Mouse (Mus musculus) intestine, embryonic 15.5 days (tissue): Measurements from ENCODE around the gene Tent5c. TPM values are rescaled to one million over a fixed set of nuclear protein-coding genes. Genes with fewer than 3 reads are reported as not detected.
A peak's percentile ranks its signal among the peaks of the same experiment; 100 is the strongest.

ENCODE experiments used
- ATAC-seq: fragments of 200-750 bp; cut with Nextera tagmentation; 2 replicates; pipeline ENCODE4 v1.8.0; 2017; ENCODE audit warnings: moderate TSS enrichment, moderate library complexity
- H3K27ac ChIP-seq: fragments of 300-500 bp; sonication (generic); 2 replicates; pipeline ENCODE4 v1.5.1; 2015; ENCODE audit warnings: mild to moderate bottlenecking, inconsistent platforms
- H3K27me3 ChIP-seq: fragments of 300-500 bp; sonication (generic); replicated peaks from 2 replicates; pipeline ENCODE4 v1.6.1; 2015; ENCODE audit warnings: inconsistent platforms
- H3K36me3 ChIP-seq: fragments of 300-500 bp; sonication (generic); 2 replicates; pipeline ENCODE4 v1.6.1; 2015; ENCODE audit warnings: inconsistent platforms
- H3K4me1 ChIP-seq: fragments of 300-500 bp; sonication (generic); replicated peaks from 2 replicates; pipeline ENCODE4 v1.6.1; 2015; ENCODE audit warnings: inconsistent platforms
- H3K4me2 ChIP-seq: fragments of 300-500 bp; sonication (generic); replicated peaks from 2 replicates; pipeline ENCODE4 v1.6.1; 2015; ENCODE audit warnings: mild to moderate bottlenecking, inconsistent platforms
- H3K4me3 ChIP-seq: fragments of 300-500 bp; sonication (generic); replicated peaks from 2 replicates; pipeline ENCODE4 v1.5.1; 2015; ENCODE audit warnings: inconsistent platforms
- H3K9ac ChIP-seq: fragments of 300-500 bp; sonication (generic); 2 replicates; pipeline ENCODE4 v1.6.1; 2015; ENCODE audit warnings: inconsistent platforms
- H3K9me3 ChIP-seq: fragments of 300-500 bp; sonication (generic); 2 replicates; pipeline ENCODE4 v1.6.1; 2016; ENCODE audit warnings: inconsistent platforms
- WGBS: fragments of 180-500 bp; shearing (Covaris S2); methylation state at CpG from one replicate; pipeline ENCODE4 v1.1.7; 2015; 5-methylcytosine and 5-hydroxymethylcytosine counted together
- polyA plus RNA-seq: library from polyadenylated mRNA; unstranded; fragments of >200 nt; fragmentation: Nextera tagmentation; extraction: Ambion mirVana; gene quantifications from 2 replicates; pipeline ENCODE4 v1.2.1, GENCODE M21; 2015

Tent5c gene
- polyA plus RNA-seq, 1 experiment from 2014 or later, result 11.1 TPM

DNA sequence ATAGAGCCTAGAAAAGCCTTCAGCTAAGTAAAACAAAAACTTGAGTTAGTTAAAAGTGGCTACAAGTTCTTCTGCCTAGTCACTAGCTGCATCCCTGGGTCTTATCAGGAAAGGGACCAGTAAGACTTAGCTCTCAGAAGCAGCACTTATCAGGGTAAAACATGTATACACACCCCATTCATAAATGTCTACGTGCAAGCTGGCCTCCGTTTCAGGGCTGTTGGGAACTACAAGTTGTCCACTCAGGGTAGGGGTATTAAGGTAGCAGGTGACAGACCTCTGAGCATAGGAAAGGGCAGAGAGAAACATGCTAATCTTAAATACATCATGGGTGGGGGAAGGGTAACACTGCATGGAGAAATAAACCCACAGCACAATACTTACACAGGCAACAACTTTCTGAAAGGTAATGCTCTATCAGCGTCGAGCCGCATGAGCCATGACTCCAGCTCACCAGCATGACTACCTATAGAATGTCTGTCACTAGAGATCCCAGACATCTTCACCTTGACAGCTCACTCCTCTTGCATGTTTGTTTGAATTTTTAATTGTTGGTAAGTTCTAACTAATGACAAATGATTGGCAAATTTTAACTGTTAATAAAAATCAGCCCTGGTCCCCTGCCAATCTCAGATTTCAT is 6.0 kb downstream of the Tent5c start:
- H3K27me3 ChIP-seq, result peaks cover 10% of the 10 kb centered on the region; the same call in 1 of the 2 replicates
- no peaks in the 10 kb centered on the region for H3K4me1 ChIP-seq
- H3K9me3 ChIP-seq, result no peaks in the 10 kb centered on the region
- H3K9ac ChIP-seq, result no peak overlapping the region
- H3K36me3 ChIP-seq, result no peaks in the 10 kb centered on the region
- 82% methylated on average over 5 of the region's 5 CpGs for WGBS
- H3K27ac ChIP-seq, result no peak overlapping the region
- ATAC-seq, result peak; percentile 71; the same call in 1 of the 2 replicates
- H3K4me3 ChIP-seq, result no peak overlapping the region
- H3K4me2 ChIP-seq, result no peak overlapping the region

DNA sequence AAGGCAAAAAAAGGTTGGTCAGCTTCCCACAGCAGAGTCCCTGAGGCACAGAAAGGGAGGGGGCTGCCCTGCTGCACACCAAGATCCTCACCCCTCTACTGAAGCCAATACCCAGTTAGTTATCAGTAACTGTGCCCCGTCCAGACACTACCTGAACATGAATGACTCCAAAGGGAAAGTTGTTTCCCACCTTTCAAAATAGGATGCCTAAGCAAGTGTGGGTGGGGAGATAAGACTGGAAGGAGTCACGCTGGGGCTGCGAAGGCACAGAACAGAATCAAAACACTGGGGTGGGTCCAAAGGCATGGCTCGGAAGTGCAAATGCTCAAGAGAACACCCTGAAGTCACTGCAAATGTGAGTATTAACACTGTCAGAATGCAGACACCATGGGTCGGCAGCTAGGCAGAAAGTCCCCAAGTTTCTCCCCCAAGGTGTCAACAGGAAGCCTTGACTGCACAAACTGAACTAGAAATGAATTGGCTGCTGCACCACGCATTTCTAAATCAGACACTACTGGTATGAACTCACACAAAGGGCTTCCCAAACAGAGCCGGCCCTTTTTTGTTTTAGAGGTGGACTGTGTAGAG is 6.7 kb downstream of the Tent5c start:
- no peaks in the 10 kb centered on the region for H3K4me1 ChIP-seq
- H3K9me3 ChIP-seq, result no peaks in the 10 kb centered on the region
- no peaks in the 10 kb centered on the region for H3K36me3 ChIP-seq
- peaks cover 6% of the 10 kb centered on the region; the same call in 1 of the 2 replicates for H3K27me3 ChIP-seq
- 60% methylated on average over 7 of the region's 7 CpGs for WGBS
- no peak overlapping the region for H3K9ac ChIP-seq
- no peak overlapping the region for H3K27ac ChIP-seq
- no peak overlapping the region for H3K4me2 ChIP-seq
- ATAC-seq, result peak; percentile 74; the same call in 1 of the 2 replicates
- no peak overlapping the region for H3K4me3 ChIP-seq

DNA sequence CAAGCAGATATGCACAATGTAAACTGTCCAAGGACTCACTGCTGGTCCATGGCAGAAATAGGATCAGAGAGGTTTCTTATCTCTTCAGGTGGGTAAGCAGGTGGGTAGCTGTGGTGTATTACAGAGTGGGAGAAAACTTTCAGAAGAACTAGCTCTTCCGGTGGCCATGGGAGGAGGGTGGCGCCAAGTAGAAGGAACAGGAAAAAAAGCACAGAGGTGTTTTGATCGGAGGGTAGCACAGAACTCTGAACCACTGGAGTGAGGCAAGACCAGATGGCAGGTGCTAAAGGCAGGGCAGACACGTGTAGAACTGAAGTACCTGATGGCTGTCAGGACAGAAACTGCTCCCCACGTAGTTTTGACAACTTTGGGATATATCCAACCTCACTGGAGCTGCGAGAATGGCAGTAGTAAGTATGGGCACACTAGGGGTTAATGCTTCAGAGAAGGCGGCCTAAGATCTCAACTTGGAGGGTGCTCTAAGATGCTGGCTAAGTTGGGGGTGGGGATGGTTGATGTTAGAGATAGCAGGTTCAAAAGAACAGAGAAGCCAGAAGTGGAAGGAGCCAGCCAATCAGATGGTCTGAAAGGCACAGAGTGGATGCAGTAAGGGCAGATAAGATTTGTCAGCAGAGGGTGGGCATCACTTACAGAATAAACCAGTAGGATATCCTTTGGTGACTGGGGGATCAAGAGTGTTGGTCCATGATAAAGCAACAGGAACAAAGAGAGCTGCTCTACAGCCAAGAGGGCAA is 8.7 kb downstream of the Tent5c start:
- Histone ChIP-seq H3K9me3 (no peaks in the 10 kb centered on the region), H3K27ac (no peak overlapping the region), H3K36me3 (no peaks in the 10 kb centered on the region), H3K4me2 (no peak overlapping the region), H3K4me3 (no peak overlapping the region), H3K9ac (no peak overlapping the region), H3K4me1 (no peaks in the 10 kb centered on the region), H3K27me3 (no peaks in the 10 kb centered on the region)
- 79% methylated on average over 7 of the region's 7 CpGs for WGBS
- no peak for ATAC-seq

DNA sequence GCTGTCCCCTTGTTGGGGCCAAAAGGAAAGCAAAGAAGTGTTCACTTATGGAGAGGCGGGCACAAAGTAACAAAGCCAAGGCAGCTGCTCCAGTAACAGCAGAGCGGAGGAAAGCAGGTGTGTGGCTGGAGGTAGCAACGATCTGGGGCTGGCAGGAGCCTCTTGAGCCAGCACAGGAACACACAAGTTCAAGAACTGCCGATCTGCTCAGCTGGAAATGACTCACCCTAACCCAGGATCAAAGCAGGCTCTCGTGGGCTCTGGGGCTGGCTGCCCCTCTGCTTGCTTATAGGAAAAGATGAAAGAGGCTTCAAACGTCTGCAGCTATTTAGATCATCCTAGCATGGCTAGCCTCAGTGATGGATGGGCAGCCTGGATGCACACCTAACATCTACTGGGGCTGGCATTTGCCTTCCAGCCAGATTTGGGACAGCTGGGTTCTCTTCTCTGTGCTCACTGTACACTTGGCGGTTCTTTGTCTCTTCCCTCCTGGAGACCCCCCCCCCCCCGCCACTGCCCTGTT is 14.1 kb downstream of the Tent5c start:
- Histone ChIP-seq H3K9me3 (no peaks in the 10 kb centered on the region), H3K4me1 (no peaks in the 10 kb centered on the region), H3K4me2 (no peak overlapping the region), H3K4me3 (no peak overlapping the region), H3K36me3 (no peaks in the 10 kb centered on the region), H3K27ac (no peak overlapping the region), H3K9ac (no peak overlapping the region), H3K27me3 (no peaks in the 10 kb centered on the region)
- ATAC-seq, result no peak
- WGBS, result 52% methylated on average over 8 of the region's 8 CpGs

DNA sequence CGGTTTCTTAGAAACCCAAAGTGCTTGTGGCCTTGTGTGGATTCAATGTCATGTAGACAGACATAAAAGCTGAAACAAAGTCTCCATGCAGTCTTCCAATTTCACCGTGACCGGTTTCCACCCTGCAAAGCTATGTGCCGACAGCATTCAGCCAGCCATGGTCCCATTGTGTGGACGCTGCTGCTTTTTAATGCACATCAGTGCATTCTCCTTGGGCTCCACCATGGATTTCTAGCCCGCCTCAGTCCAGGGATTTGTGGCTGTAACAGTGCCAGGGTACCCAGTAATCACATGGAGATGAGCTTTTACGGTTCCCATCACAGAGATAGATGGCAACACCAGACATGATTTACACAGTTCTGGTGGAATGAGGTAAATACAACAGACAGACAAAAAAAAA is 14.6 kb downstream of the Tent5c start:
- no peak overlapping the region for H3K4me2 ChIP-seq
- 89% methylated on average over 7 of the region's 7 CpGs for WGBS
- no peak overlapping the region for H3K4me3 ChIP-seq
- ATAC-seq, result no peak
- no peaks in the 10 kb centered on the region for H3K27me3 ChIP-seq
- no peaks in the 10 kb centered on the region for H3K4me1 ChIP-seq
- H3K27ac ChIP-seq, result no peak overlapping the region
- no peaks in the 10 kb centered on the region for H3K9me3 ChIP-seq
- no peaks in the 10 kb centered on the region for H3K36me3 ChIP-seq
- H3K9ac ChIP-seq, result no peak overlapping the region

DNA sequence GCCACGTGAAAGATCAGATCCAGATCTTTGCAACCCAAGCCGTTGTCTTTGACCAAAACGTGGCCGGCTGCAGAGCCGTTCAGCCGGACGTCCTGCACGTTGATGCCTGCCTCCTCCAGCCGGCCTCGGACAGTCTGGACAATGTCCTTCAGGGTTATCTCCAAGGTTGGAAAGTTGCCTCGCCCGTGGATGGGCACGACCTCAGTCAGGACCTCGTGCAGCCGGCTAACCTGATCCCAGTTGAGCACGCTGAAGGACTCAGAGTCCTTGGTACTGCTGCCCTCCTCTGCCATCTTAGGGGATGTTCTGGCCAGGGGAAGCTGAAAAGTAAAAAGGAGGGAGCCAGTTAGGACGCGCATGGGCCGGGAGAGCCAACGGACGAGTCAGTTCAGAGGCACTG is 16.0 kb downstream of the Tent5c start:
- no peak for ATAC-seq
- H3K27ac ChIP-seq, result no peak overlapping the region
- H3K9me3 ChIP-seq, result no peaks in the 10 kb centered on the region
- 88% methylated on average over 21 of the region's 21 CpGs for WGBS
- no peaks in the 10 kb centered on the region for H3K27me3 ChIP-seq
- H3K36me3 ChIP-seq, result no peaks in the 10 kb centered on the region
- no peak overlapping the region for H3K4me2 ChIP-seq
- H3K4me1 ChIP-seq, result no peaks in the 10 kb centered on the region
- H3K9ac ChIP-seq, result no peak overlapping the region
- H3K4me3 ChIP-seq, result no peak overlapping the region

DNA sequence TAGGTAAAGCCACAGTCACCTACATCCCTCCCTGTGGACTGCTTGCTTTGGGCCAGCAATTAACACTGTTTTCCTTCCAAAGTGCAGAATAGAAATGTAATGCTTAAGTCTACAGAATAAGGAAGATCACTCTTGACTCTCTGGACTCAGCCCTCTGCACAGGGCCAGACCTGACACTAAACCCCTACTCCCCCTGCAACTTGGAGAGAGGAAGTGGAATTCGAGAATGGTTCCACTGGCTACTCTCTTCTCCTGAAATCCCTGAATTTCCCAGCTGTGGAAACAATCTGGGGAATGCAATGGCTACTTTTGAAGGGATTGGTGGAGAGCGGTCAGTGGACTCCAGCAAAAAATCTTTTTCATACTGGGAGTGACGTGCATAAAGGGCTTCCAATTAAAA is 18.2 kb downstream of the Tent5c start:
- no peak overlapping the region for H3K27ac ChIP-seq
- H3K27me3 ChIP-seq, result no peaks in the 10 kb centered on the region
- H3K4me2 ChIP-seq, result no peak overlapping the region
- H3K36me3 ChIP-seq, result no peaks in the 10 kb centered on the region
- no peaks in the 10 kb centered on the region for H3K9me3 ChIP-seq
- no peak overlapping the region for H3K9ac ChIP-seq
- no peaks in the 10 kb centered on the region for H3K4me1 ChIP-seq
- H3K4me3 ChIP-seq, result no peak overlapping the region
- no peak for ATAC-seq
- WGBS, result 71% methylated on average over 3 of the region's 3 CpGs

DNA sequence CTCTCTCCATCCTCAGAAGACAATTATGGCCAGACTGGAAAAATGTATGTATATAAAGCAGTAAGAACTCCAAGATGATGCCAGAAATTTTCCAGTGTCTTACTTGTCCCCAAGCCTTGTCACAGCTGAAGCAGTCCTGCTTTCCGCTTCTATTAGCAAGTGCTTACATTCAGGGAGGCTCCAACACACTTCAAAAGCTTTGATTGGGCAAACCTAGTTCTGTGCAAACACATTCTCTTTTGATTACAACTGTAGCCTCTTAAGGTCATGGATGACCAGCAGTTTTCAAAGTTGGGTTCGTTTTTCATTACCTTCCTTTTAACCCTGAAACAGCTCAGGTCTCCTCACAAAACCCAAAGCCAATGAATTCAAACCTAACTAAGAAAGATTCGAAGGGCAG is 19.0 kb downstream of the Tent5c start:
- no peak for ATAC-seq
- 84% methylated on average over 3 of the region's 3 CpGs for WGBS
- Histone ChIP-seq H3K9me3 (no peaks in the 10 kb centered on the region), H3K4me2 (no peak overlapping the region), H3K27me3 (no peaks in the 10 kb centered on the region), H3K9ac (no peak overlapping the region), H3K4me3 (no peak overlapping the region), H3K27ac (no peak overlapping the region), H3K36me3 (no peaks in the 10 kb centered on the region), H3K4me1 (no peaks in the 10 kb centered on the region)

DNA sequence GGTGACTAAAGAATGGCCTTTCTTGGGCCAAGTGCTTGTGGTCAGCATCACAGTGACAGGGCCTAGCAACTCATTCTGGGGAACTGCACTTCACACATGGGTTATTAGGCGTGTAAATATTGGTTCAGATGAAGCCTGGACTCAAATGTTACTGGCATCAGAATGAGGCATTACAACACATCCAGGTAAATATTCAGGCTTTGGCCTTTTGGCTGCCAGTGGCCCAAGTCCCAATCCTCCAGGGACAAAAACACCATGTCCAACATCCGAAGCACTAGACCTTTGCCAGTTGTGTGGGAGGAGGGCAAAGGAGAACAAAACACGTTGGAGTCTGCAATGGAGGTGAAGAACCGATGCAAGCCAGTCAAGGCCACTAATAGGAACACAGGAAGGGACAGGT is 22.6 kb downstream of the Tent5c start:
- H3K9me3 ChIP-seq, result no peaks in the 10 kb centered on the region
- H3K36me3 ChIP-seq, result no peaks in the 10 kb centered on the region
- no peak overlapping the region for H3K27ac ChIP-seq
- peaks cover 12% of the 10 kb centered on the region; the same call in 1 of the 2 replicates for H3K4me1 ChIP-seq
- ATAC-seq, result no peak
- H3K9ac ChIP-seq, result no peak overlapping the region
- no peaks in the 10 kb centered on the region for H3K27me3 ChIP-seq
- WGBS, result 89% methylated on average over 4 of the region's 4 CpGs
- H3K4me3 ChIP-seq, result no peak overlapping the region
- no peak overlapping the region for H3K4me2 ChIP-seq

DNA sequence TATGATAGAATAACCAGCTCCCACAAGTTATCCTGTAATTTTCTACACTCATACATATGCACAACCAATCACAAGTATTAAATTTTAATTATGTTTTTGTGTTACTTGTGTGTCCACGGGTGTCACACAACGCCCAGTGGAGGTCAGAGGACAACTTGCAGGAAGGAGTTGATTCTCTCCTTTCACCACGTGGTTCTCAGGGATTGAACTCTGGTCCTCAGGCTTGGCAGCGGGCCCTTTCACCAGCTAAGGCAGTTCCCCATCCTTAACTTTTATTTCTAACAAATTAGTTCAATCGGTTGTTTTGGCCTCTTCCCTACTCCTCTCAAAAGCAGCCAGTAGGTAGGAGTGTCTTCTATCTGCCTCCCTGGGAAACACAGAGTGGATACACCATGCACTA is 24.5 kb downstream of the Tent5c start:
- H3K9me3 ChIP-seq, result no peaks in the 10 kb centered on the region
- no peak overlapping the region for H3K4me2 ChIP-seq
- H3K4me1 ChIP-seq, result peaks cover 12% of the 10 kb centered on the region; the same call in 1 of the 2 replicates
- no peak for ATAC-seq
- no peaks in the 10 kb centered on the region for H3K27me3 ChIP-seq
- H3K27ac ChIP-seq, result no peak overlapping the region
- H3K4me3 ChIP-seq, result no peak overlapping the region
- H3K9ac ChIP-seq, result no peak overlapping the region
- WGBS, result 94% methylated on average over 5 of the region's 5 CpGs
- no peaks in the 10 kb centered on the region for H3K36me3 ChIP-seq

DNA sequence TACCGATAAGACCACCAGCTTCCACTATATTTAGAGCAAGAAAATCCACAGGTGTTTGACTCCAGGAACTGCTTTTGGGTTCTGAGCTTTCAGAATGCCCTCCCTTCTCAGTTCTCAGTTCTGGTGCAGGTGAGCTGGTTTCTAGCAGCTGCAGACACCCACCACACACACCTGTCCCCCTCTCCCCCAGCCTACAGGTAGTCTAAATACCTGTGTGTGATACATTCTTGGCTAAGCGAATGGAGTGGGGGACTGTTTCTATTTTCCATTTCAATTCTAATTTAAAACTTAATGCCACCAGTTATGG is 25.2 kb downstream of the Tent5c start:
- WGBS, result 52% methylated on average over 2 of the region's 2 CpGs
- peaks cover 12% of the 10 kb centered on the region; the same call in 1 of the 2 replicates for H3K4me1 ChIP-seq
- no peak for ATAC-seq
- no peaks in the 10 kb centered on the region for H3K9me3 ChIP-seq
- no peak overlapping the region for H3K27ac ChIP-seq
- no peak overlapping the region for H3K9ac ChIP-seq
- no peaks in the 10 kb centered on the region for H3K36me3 ChIP-seq
- no peaks in the 10 kb centered on the region for H3K27me3 ChIP-seq
- H3K4me3 ChIP-seq, result no peak overlapping the region
- no peak overlapping the region for H3K4me2 ChIP-seq

DNA sequence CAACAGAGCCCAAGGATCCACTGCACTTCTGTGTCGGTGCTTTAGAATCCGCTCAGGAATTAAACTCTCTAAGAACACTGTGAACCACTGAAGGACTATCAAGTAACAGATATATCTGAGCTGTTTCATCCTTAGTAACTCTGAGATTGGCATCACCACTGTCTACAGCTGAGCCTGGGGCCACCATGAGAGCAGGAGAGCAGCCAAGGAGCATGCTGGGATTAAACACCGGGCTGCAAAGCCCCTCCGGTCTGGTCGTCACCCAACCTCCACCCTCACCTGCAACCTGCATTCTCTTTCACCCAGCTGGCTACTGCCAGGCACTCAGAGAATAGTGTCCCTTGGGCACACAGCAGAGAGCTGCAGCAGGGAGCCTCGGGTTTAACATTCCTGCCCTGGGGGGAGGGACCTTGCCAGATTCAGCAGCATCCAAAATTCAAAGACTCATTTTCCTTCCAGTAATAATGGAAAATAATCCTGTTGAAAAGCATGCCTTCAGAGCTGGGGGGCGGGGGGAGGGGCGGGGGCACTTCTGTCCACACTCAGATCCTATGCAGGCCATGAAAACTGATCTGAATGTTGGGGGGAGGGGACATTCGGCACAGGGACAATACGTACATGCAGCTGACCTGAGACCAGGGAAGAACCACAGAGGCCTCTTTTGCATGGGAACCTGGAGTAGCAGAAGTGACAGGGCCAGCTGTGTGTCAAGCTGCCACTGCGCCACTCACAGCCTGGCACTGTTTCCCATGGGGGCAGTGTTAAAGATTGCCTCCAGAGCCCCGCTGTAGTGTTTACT is 25.8 kb downstream of the Tent5c start:
- no peak overlapping the region for H3K4me2 ChIP-seq

More for the DNA sequence above, 25.8 kb downstream of the Tent5c start:
- no peak overlapping the region for H3K9ac ChIP-seq
- H3K27ac ChIP-seq, result no peak overlapping the region
- no peaks in the 10 kb centered on the region for H3K27me3 ChIP-seq
- H3K4me3 ChIP-seq, result no peak overlapping the region
- H3K9me3 ChIP-seq, result no peaks in the 10 kb centered on the region; the same call in 1 of the 2 replicates
- no peaks in the 10 kb centered on the region for H3K36me3 ChIP-seq
- WGBS, result 35% methylated on average over 12 of the region's 12 CpGs
- H3K4me1 ChIP-seq, result peaks cover 12% of the 10 kb centered on the region; the same call in 1 of the 2 replicates
- ATAC-seq, result peak; percentile 67
